Mouse (Mus musculus): ENCODE results near the gene 4930469K13Rik. TPM values are rescaled to one million over a fixed set of nuclear protein-coding genes. Genes with fewer than 3 reads are reported as not detected.

Gene 4930469K13Rik
- total and polyA plus RNA-seq, 3 experiments: 0.23 to 0.29 TPM; not detected in 1

DNA sequence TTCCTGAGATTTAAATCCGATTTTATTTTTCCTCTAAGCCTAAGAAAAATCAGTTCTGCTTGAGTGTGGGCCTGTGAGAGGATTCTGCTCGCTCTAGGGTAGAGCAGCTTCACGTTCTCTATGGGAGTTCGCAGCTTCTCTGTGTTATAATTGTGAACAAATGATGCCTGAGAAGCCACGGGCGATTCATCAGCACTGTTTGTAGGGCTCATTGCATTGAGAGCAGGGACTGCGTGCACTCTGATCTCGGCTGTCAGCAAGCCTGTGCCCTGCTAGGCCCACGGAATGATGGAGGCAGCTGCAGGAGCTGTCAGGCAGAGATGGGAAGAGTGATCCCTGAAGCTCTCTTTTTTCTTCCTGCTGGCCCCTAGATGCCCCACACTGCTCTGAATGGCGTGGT, 100.1 kb downstream of the 4930469K13Rik start:
- no peak overlapping the region for H3K9ac ChIP-seq (ENCODE audit: control insufficient read depth, low read depth, low read length, poor library complexity, severe bottlenecking)
- peaks cover 7 to 15% of the 10 kb centered on the region in 2 experiments for H3K4me1 ChIP-seq (ENCODE audit: control insufficient read depth in 1 of 2, insufficient read depth in 2 of 2, low read length in 2 of 2)
- TF ChIP-seq GATA1 (IDR thresholded peaks at IDR 0.05; ENCODE audit: low read depth, low read length): no peak
- no peak for TF ChIP-seq EP300 (IDR thresholded peaks at IDR 0.05; ENCODE audit: low read depth in 1 of 2, low read length in 2 of 2)
- H3K36me3 ChIP-seq (ENCODE audit: control insufficient read depth in 1 of 2, insufficient read depth in 2 of 2, low read length in 2 of 2): peaks cover 0 to 13% of the 10 kb centered on the region in 2 experiments; a peak in 2 of 4 replicates
- no peak overlapping the region for H3K4me3 ChIP-seq (ENCODE audit: control insufficient read depth in 1 of 2, insufficient read depth in 1 of 2, low read depth in 2 of 2, low read length in 2 of 2)
- no peak overlapping the region for H3K27ac ChIP-seq (ENCODE audit: control insufficient read depth, low read depth, low read length)
- H3K27me3 ChIP-seq (ENCODE audit: control insufficient read depth in 1 of 2, insufficient read depth in 2 of 2, low read length in 2 of 2): no peaks in the 10 kb centered on the region
- no peaks in the 10 kb centered on the region for H3K79me2 ChIP-seq (ENCODE audit: control insufficient read depth, insufficient read depth, low read length, poor library complexity)
- no peak for DNase-seq (ENCODE audit: low read depth, low spot score)
- H3K9me3 ChIP-seq (replicated peaks; ENCODE audit: insufficient read depth, low read length): no peaks in the 10 kb centered on the region

GRCm38 (mm10) chr11:33993496-33993895, 104.9 kb downstream of the 4930469K13Rik start:
- no peak for DNase-seq (ENCODE audit: low read depth, low spot score)
- no peak overlapping the region for H3K27ac ChIP-seq (ENCODE audit: control insufficient read depth, low read depth, low read length)
- no peaks in the 10 kb centered on the region for H3K27me3 ChIP-seq (ENCODE audit: control insufficient read depth in 1 of 2, insufficient read depth in 2 of 2, low read length in 2 of 2)
- H3K9me3 ChIP-seq (replicated peaks; ENCODE audit: insufficient read depth, low read length): no peaks in the 10 kb centered on the region
- no peak overlapping the region for H3K4me3 ChIP-seq (ENCODE audit: control insufficient read depth in 1 of 2, insufficient read depth in 1 of 2, low read depth in 2 of 2, low read length in 2 of 2)
- no peak overlapping the region for H3K9ac ChIP-seq (ENCODE audit: control insufficient read depth, low read depth, low read length, poor library complexity, severe bottlenecking)
- H3K79me2 ChIP-seq (ENCODE audit: control insufficient read depth, insufficient read depth, low read length, poor library complexity): no peaks in the 10 kb centered on the region
- no peak for TF ChIP-seq ETS1 (IDR thresholded peaks at IDR 0.05; ENCODE audit: low read depth, low read length)
- peak; percentile 5; the same call in 1 of the 2 replicates for TF ChIP-seq SMC3 (IDR thresholded peaks at IDR 0.05; ENCODE audit: low read depth, low read length)
- H3K36me3 ChIP-seq (ENCODE audit: control insufficient read depth in 1 of 2, insufficient read depth in 2 of 2, low read length in 2 of 2): no peaks in the 10 kb centered on the region
- H3K4me1 ChIP-seq (ENCODE audit: control insufficient read depth in 1 of 2, insufficient read depth in 2 of 2, low read length in 2 of 2): no peaks in the 10 kb centered on the region

GRCm38 (mm10) chr11:33992938-33993337, 105.4 kb downstream of the 4930469K13Rik start, which contains the start of gene Kcnip1:
TSS of gene Kcnip1 (minus strand) at chr11:33993152.
- H3K27me3 ChIP-seq (ENCODE audit: control insufficient read depth in 1 of 2, insufficient read depth in 2 of 2, low read length in 2 of 2): no peaks in the 10 kb centered on the region
- H3K36me3 ChIP-seq (ENCODE audit: control insufficient read depth in 1 of 2, insufficient read depth in 2 of 2, low read length in 2 of 2): no peaks in the 10 kb centered on the region
- no peak within 1 kb of the TSS for H3K4me3 ChIP-seq (ENCODE audit: control insufficient read depth in 1 of 2, insufficient read depth in 1 of 2, low read depth in 2 of 2, low read length in 2 of 2)
- no peaks in the 10 kb centered on the region for H3K4me1 ChIP-seq (ENCODE audit: control insufficient read depth in 1 of 2, insufficient read depth in 2 of 2, low read length in 2 of 2)
- no peak for DNase-seq (ENCODE audit: low read depth, low spot score)
- H3K27ac ChIP-seq (ENCODE audit: control insufficient read depth, low read depth, low read length): no peak within 1 kb of the TSS
- no peak within 1 kb of the TSS for H3K9ac ChIP-seq (ENCODE audit: control insufficient read depth, low read depth, low read length, poor library complexity, severe bottlenecking)
- no peaks in the 10 kb centered on the region for H3K9me3 ChIP-seq (replicated peaks; ENCODE audit: insufficient read depth, low read length)
- H3K79me2 ChIP-seq (ENCODE audit: control insufficient read depth, insufficient read depth, low read length, poor library complexity): no peaks in the 10 kb centered on the region
- TF ChIP-seq TBP (IDR thresholded peaks at IDR 0.05; ENCODE audit: low read depth, low read length) (no peak), JUND (IDR thresholded peaks at IDR 0.05; ENCODE audit: low read depth, low read length) (no peak), MYB (IDR thresholded peaks at IDR 0.05; ENCODE audit: low read depth, low read length) (no peak), CTCF (IDR thresholded peaks at IDR 0.05 in 2 of 3, conservative IDR thresholded peaks at IDR 0.05 in 1 of 3; ENCODE audit: control insufficient read depth in 1 of 3, insufficient read depth in 1 of 3, low read depth in 2 of 3, low read length in 3 of 3, poor library complexity in 1 of 3, severe bottlenecking in 1 of 3) (no peak), ZC3H11A (IDR thresholded peaks at IDR 0.05; ENCODE audit: low read depth, low read length) (no peak), GATA1 (IDR thresholded peaks at IDR 0.05; ENCODE audit: low read depth, low read length) (no peak), TCF12 (IDR thresholded peaks at IDR 0.05; ENCODE audit: low read depth, low read length) (no peak), HCFC1 (IDR thresholded peaks at IDR 0.05; ENCODE audit: low read depth, low read length) (no peak), KAT2A (conservative IDR thresholded peaks at IDR 0.05; ENCODE audit: low read depth, low read length) (no peak), UBTF (IDR thresholded peaks at IDR 0.05; ENCODE audit: borderline replicate concordance, insufficient read depth, low read depth, low read length) (no peak), SMC3 (IDR thresholded peaks at IDR 0.05; ENCODE audit: low read depth, low read length) (no peak), BHLHE40 (IDR thresholded peaks at IDR 0.05; ENCODE audit: borderline replicate concordance, low read depth, low read length) (no peak), EP300 (IDR thresholded peaks at IDR 0.05; ENCODE audit: low read depth in 1 of 2, low read length in 2 of 2) (no peak), ZMIZ1 (IDR thresholded peaks at IDR 0.05; ENCODE audit: low read depth, low read length) (no peak), ELF1 (IDR thresholded peaks at IDR 0.05; ENCODE audit: low read depth, low read length) (no peak), GABPA (IDR thresholded peaks at IDR 0.05; ENCODE audit: low read depth, low read length) (no peak), TAL1 (IDR thresholded peaks at IDR 0.05; ENCODE audit: low read length) (no peak), MYC (IDR thresholded peaks at IDR 0.05; ENCODE audit: low read depth, low read length) (no peak), ZNF384 (IDR thresholded peaks at IDR 0.05; ENCODE audit: low read depth, low read length) (no peak)

Data from MEL (cell line).